Mouse (Mus musculus) E14TG2a.4 (cell line): ENCODE measurements around the gene Lypd6.

Experiments
- CTCF ChIP-seq: conservative IDR thresholded peaks from 2 replicates; pipeline ENCODE4 v1.5.1; 2014; ENCODE audit warnings: low read length
- POU5F1 ChIP-seq: IDR thresholded peaks from 2 replicates; pipeline ENCODE4 v1.6.1; 2014; ENCODE audit warnings: low read length, borderline replicate concordance

DNA sequence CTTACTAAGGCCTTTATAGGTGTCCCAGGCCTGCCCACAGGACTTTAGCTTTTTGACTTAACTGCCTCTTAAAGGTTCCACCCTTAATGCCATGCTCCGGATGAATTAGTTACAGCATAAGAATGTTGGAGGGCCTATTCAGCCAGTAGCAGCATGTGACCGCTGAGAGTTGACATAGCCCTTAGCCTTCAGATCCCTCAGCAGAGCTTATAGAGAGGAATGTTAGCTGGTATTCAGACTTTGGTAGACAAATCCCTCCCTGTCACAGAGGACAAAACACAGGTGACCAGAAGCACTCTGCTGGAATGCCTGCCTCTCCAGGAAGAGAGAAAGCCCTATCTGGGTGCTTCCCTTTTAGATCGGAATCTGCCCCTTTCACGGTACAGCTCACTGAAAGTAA lies 109.5 kb downstream of the Lypd6 start:
- no peak for TF ChIP-seq CTCF
- no peak for TF ChIP-seq POU5F1
